Mouse (Mus musculus) c-Kit-positive CD71-negative TER-119-negative erythroid progenitor cells, embryonic 14.5 days (primary cell): ENCODE measurements around the gene Sh2d1b1.

Experiments used
- DNase-seq: peaks from one replicate; pipeline ENCODE4 v3.0.0-alpha.2; 2013; ENCODE audit warnings: low read depth

The Sh2d1b1 gene

GRCm38 (mm10) chr1:170324312-170324711, 47.2 kb downstream of the Sh2d1b1 start:
- DNase-seq: no peak

- DNase-seq: no peak
These were observed 48.2 kb downstream of the Sh2d1b1 start for GRCm38 (mm10) chr1:170325277-170325676.

DNA sequence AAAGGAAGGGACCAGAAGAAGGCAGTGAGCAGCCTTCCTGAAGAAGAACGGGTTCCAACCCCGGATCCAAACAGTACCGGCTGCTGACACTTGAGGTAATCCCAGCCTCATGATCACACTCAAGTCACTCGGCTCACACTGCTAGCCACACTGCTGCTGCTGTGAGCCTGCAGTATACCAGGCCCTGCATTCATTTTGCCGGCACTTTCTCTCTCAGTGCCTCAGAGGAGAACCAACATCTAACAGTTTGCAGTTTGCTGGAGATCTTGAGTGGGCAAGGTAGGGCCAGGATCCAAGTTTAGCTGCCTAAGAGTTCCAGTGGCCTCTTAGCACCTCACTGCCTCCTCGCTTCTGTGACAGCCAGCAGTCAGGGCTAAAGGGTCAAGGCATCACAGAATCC, 54.8 kb downstream of the Sh2d1b1 start:
- DNase-seq: no peak

- no peak for DNase-seq
These were observed 55.7 kb downstream of the Sh2d1b1 start for GRCm38 (mm10) chr1:170332775-170333174.
